Mouse (Mus musculus) megakaryocyte, embryonic 14.5 days (primary cell): Measurements from ENCODE around the gene Fdx1. TPM values are rescaled to one million over a fixed set of nuclear protein-coding genes. Genes with fewer than 3 reads are reported as not detected.

Experiments
- H3K27me3 ChIP-seq: replicated peaks from 2 replicates; pipeline ENCODE3; 2012; ENCODE audit warnings: inconsistent platforms
- H3K36me3 ChIP-seq: replicated peaks from 2 replicates; pipeline ENCODE3; 2012; ENCODE audit warnings: low read length, inconsistent platforms, mixed read lengths
- H3K4me1 ChIP-seq: 2 replicates; pipeline ENCODE4 v1.6.1; 2012; ENCODE audit warnings: inconsistent platforms
- H3K4me3 ChIP-seq: replicated peaks from 2 replicates; pipeline ENCODE3; 2012; ENCODE audit warnings: moderate library complexity, mild to moderate bottlenecking, inconsistent platforms
- H3K9me3 ChIP-seq: 2 replicates; pipeline ENCODE4 v1.6.1; 2012; ENCODE audit warnings: inconsistent platforms
- FLI1 ChIP-seq: IDR thresholded peaks from 2 replicates; pipeline ENCODE4 v1.6.1; 2012; ENCODE audit warnings: low read length, inconsistent platforms, mixed read lengths
- GATA1 ChIP-seq: IDR thresholded peaks from 3 replicates; pipeline ENCODE4 v1.6.1; 2012; ENCODE audit warnings: mixed read lengths, low read length, inconsistent platforms, borderline replicate concordance
- polyA plus RNA-seq: library from polyadenylated mRNA; stranded (reverse); fragments of >175 nt; gene quantifications from 2 replicates; pipeline ENCODE4 v1.2.3, GENCODE M21; 2012; ENCODE audit warnings: low replicate concordance; ENCODE audit not compliant: insufficient read depth

Gene Fdx1
- polyA plus RNA-seq, 1 experiment: 30.7 TPM

DNA sequence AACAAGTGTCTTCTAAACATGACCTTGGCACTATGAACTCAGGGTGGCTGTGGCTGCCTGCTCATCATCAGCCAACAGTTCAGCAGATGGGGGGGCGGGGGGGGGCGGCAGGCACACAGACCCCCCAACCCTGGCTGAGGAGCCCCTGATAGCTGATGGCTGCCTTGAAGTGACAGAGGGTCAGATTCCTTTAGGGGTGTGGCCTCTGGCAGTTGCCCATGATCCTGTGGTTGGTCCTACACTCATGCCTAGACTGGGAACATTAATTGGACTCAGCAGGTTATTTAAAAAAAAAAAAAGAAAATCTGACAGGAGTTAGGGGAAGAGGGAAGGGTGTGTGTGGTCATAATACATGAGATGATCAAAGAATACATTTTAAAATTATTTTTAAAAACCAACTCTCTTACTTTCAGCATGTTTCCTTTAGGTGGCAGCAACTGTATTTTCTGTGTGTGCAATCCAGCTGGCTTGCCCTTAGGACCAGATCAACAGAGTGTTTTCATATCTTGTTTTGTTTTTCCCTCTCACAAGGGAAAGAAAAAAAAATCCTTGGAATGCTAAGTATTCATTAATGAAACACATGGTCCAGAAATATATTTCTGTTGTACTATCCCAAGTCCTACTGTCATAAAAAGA lies 28.0 kb upstream of the Fdx1 start:
- H3K9me3 ChIP-seq: peaks cover 8% of the 10 kb centered on the region; the same call in 1 of the 2 replicates
- H3K4me1 ChIP-seq: peaks cover 16% of the 10 kb centered on the region
- no peaks in the 10 kb centered on the region for H3K36me3 ChIP-seq

DNA sequence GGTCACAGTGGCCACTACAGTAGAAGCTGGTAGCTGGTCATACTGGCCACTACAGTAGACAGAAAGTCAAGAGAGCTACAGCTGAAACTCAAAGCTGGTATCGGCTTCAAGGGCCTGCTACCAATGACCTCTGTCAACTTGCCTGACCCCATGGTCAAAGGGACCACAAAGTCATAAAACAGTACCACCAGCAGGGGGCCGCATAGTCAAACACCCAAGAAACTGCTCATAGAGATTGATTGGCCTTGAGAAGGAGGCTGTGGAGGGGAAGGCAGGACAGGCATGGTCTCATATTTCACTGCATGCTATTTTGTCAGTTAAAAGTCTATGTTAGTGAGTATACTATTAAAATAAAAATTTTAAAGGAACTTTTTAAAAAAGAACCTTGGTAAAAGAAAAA lies 27.5 kb upstream of the Fdx1 start:
- H3K4me3 ChIP-seq: no peak overlapping the region
- peaks cover 16% of the 10 kb centered on the region for H3K4me1 ChIP-seq
- peaks cover 12% of the 10 kb centered on the region for H3K27me3 ChIP-seq
- no peaks in the 10 kb centered on the region for H3K36me3 ChIP-seq
- peaks cover 8% of the 10 kb centered on the region; the same call in 1 of the 2 replicates for H3K9me3 ChIP-seq
- TF ChIP-seq FLI1 (no peak), GATA1 (no peak)

More for the DNA sequence above, 28.0 kb upstream of the Fdx1 start:
- Histone ChIP-seq H3K27me3 (peaks cover 9% of the 10 kb centered on the region), H3K4me3 (no peak overlapping the region)
- TF ChIP-seq FLI1 (no peak), GATA1 (no peak)

- TF ChIP-seq GATA1: no peak
- no peak for TF ChIP-seq FLI1
- no peaks in the 10 kb centered on the region for H3K9me3 ChIP-seq
- peaks cover 24% of the 10 kb centered on the region for H3K27me3 ChIP-seq
- H3K4me1 ChIP-seq: peaks cover 13% of the 10 kb centered on the region
- H3K4me3 ChIP-seq: no peak overlapping the region
- H3K36me3 ChIP-seq: no peaks in the 10 kb centered on the region
Measured at GRCm38 (mm10) chr9:51985493-51986099, 22.2 kb upstream of the Fdx1 start.

DNA sequence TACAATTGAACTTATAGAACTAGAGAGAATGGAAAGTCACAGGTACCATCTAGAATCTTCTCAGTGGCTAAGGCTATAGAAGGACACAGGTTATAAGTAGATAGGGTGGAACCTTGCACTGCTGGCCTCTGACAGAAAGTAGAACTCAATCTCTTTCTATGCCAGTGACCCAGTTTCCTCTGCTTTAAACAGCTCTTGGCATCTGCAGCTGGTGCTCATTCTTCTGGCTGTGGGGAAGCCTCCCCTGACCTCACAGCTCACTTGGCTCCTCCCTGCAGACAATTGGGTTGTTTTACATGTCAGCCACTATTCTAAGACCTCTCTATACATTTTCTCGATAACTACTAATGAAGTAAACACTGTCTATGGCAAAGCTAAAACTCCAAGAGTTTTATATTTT lies 17.8 kb upstream of the Fdx1 start:
- Histone ChIP-seq H3K4me1 (peaks cover 9% of the 10 kb centered on the region; the same call in 1 of the 2 replicates), H3K27me3 (peaks cover 15% of the 10 kb centered on the region), H3K9me3 (no peaks in the 10 kb centered on the region), H3K4me3 (no peak overlapping the region), H3K36me3 (no peaks in the 10 kb centered on the region)
- no peak for TF ChIP-seq FLI1
- no peak for TF ChIP-seq GATA1

DNA sequence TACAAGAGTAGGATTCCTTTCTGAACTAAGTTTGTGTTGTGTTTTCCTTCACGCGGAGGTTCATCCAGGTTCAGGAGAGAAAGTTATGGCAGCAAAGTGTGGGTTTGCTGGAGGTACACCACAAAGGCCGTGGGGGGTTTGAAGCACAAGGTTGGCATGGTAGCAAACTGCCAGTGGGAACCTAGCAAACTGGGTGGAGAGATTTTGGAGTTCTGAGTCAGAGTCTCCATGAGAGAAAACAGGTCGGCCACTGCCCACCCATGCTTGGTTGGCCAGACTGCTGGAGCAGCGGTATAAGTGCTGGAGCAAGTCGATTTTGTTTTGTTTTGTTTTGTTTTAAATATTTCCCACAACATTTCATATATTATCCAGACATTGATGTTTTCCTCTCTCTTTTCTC lies 15.9 kb upstream of the Fdx1 start:
- no peak for TF ChIP-seq FLI1
- TF ChIP-seq GATA1: no peak
- Histone ChIP-seq H3K4me1 (peaks cover 9% of the 10 kb centered on the region; the same call in 1 of the 2 replicates), H3K36me3 (no peaks in the 10 kb centered on the region), H3K4me3 (no peak overlapping the region), H3K27me3 (peaks cover 10% of the 10 kb centered on the region), H3K9me3 (no peaks in the 10 kb centered on the region)

DNA sequence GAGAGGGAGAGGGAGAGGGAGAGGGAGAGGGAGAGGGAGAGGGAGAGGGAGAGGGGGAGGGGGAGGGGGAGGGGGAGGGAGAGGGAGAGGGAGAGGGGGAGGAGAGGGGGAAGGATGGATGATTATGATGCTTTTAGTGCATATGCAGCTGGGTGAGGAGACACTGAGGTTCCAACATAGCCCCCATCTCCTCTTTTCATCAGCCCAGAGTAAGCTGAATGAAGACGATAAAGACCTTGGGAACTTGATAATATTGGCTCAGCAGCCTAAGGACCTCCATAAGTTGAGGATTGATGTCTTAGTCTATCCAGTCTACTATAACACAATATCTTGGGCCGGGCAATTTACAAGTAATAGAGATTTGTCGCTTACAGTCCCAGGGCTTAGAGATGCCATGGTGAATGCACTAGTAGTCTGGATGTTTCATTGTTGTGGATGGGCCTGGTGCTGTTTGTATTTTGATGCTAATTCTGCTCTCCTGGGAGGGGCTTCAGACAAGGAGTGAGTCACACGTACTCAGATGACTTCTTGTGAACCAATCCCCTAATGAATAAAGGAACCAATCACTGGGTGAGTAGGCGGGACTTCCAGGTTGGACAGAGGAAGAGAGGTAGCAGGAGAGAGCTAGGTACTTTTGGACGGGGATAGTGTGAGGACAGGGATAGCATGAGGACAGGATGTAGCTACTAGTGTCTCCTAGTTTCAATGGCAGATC lies 15.3 kb upstream of the Fdx1 start:
- Histone ChIP-seq H3K27me3 (peaks cover 16% of the 10 kb centered on the region), H3K4me3 (no peak overlapping the region), H3K9me3 (no peaks in the 10 kb centered on the region), H3K4me1 (peaks cover 9% of the 10 kb centered on the region; the same call in 1 of the 2 replicates), H3K36me3 (no peaks in the 10 kb centered on the region)
- no peak for TF ChIP-seq FLI1
- no peak for TF ChIP-seq GATA1

DNA sequence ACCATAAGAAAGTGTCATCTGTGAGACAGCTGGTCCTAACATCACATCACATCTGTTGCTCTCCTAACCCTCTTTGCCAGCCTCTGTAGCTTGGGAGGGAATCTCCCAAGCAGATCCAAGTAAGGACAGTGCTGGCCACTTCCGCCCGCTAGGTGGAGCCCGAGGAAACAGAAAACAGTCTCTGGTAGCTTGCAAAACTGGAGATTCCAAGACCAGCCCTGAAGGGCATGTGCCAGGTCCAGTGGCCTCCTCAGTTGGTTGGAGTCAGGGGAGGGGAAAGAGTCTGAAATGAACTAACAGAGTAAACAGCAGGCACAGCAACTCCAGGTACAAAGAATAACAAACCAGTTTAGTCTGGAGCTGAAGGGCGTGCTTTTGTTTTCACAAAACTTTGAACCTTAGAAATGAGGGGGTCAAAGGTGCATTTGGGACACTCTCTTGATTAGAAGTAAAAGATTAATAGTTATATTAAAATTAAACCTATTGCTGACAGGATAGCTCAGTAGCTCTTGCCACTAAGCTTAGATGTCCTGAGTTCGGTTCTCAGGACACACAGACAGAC lies 14.2 kb upstream of the Fdx1 start:
- Histone ChIP-seq H3K9me3 (no peaks in the 10 kb centered on the region), H3K4me3 (no peak overlapping the region), H3K36me3 (no peaks in the 10 kb centered on the region), H3K27me3 (peaks cover 26% of the 10 kb centered on the region), H3K4me1 (peaks cover 9% of the 10 kb centered on the region; the same call in 1 of the 2 replicates)
- no peak for TF ChIP-seq FLI1
- TF ChIP-seq GATA1: no peak

GRCm38 (mm10) chr9:51974871-51975270 lies 11.5 kb upstream of the Fdx1 start:
- no peaks in the 10 kb centered on the region for H3K9me3 ChIP-seq
- H3K27me3 ChIP-seq: peaks cover 24% of the 10 kb centered on the region
- TF ChIP-seq GATA1: no peak
- TF ChIP-seq FLI1: no peak
- no peaks in the 10 kb centered on the region for H3K36me3 ChIP-seq
- no peak overlapping the region for H3K4me3 ChIP-seq
- peaks cover 9% of the 10 kb centered on the region; the same call in 1 of the 2 replicates for H3K4me1 ChIP-seq

DNA sequence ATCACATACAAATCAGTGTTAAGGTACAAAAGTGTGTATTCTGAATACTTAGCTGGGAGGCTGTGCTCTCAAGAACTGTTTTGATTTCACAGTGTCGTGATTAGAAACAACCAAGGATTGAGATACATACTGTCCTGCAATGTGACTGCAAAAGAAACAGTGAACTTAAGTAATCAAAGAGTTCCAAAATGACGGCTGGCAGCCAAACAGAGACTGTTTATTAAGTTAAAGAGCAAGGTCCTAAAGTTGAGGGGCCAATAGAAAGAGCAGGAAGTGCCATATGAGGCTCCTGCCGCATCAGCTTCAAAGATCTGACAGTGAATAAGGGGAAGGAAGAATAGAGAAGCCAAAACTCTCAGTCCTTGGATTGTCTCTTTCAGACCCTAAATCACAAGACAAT lies 10.5 kb upstream of the Fdx1 start:
- H3K9me3 ChIP-seq: no peaks in the 10 kb centered on the region
- H3K4me1 ChIP-seq: peaks cover 4% of the 10 kb centered on the region; the same call in 1 of the 2 replicates
- no peak for TF ChIP-seq FLI1
- no peak overlapping the region for H3K4me3 ChIP-seq
- no peaks in the 10 kb centered on the region for H3K36me3 ChIP-seq
- H3K27me3 ChIP-seq: peaks cover 24% of the 10 kb centered on the region
